Mouse (Mus musculus) left cerebral cortex, postnatal 14 days (tissue): ENCODE results near the gene Vps4b. TPM values are rescaled to one million over a fixed set of nuclear protein-coding genes. Genes with fewer than 3 reads are reported as not detected.
A peak's percentile ranks its signal among the peaks of the same experiment; 100 is the strongest.

Experiments used
- DNase-seq, 2 experiments: peaks; one replicate each; pipeline ENCODE4 v3.0.0; 2021 to 2022; ENCODE audit warnings: low spot score in 2 of 2, mixed read lengths in 1 of 2
- intact Hi-C: fragments of 180-260 bp; cut with DNase I; formaldehyde crosslinking; loops from one replicate; pipeline ENCODE4 v1.15.1; 2025
- long read RNA-seq, 2 experiments: library from polyadenylated mRNA; stranded (forward); transcript quantifications; one replicate each; pipeline ENCODE4 v2.0.0; 2021
- total RNA-seq, 2 experiments: library from RNA; stranded (reverse); gene quantifications; 2 replicates each; pipeline ENCODE4 v1.2.3; 2021

The Vps4b gene
- total RNA-seq: 10 to 100 TPM; 47.1 to 50.1 TPM
- long read RNA-seq, experiment 1, full-length matches to known transcripts: 64 of 69 reads
- long read RNA-seq, experiment 1, partial matches to known transcripts: 4 of 69 reads
- long read RNA-seq, experiment 1, other reads (novel, unspliced or antisense): 1 of 69 reads
- long read RNA-seq, experiment 2, full-length matches to known transcripts: 55 of 62 reads
- long read RNA-seq, experiment 2, partial matches to known transcripts: 2 of 62 reads
- long read RNA-seq, experiment 2, other reads (novel, unspliced or antisense): 5 of 62 reads

DNA sequence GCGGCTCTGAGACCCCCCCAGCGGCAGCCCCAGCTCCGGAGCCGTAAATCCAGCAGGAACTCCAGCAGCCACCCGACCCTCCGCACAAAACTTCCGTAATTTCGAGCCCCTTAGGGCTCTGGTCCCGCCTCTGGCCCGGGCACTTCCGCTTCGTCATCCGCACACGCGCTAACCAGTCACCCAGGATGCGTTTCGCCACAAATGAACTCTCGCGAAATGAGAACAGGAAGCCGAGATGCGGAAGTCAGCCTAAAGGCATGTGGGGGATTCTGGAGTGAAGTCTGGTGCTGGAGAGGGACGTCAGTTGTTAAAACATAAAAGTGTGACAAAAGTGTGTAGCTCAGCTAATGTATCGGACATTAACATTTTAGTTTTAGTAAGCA lies at the start of gene Vps4b:
Vps4b (minus strand) TSS at position 187 of the 383 bp plus-strand sequence.
- DNase-seq: peak; percentile 93 to 94
- intact Hi-C loops: no loop called here

DNA sequence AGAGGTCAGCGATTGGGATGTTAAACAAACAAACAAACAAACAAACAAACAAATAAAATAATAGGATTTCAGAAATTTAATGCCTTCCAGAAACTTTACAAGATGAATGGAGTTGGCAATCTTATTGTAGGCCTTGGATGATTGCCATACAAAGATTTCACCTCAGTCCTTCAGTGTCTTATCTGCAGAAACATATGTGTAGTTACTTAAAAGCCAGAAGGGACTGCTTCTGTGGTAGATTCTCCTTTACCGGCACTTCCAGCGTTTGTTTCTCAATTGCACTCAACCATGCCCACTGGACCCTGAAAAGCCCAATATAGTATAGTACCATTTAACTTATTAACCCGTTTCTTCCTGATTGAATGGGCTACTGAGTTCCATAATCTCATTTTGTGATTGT lies 32.3 kb upstream of the Vps4b start:
- DNase-seq: no peak
- intact Hi-C loops: no loop called here

DNA sequence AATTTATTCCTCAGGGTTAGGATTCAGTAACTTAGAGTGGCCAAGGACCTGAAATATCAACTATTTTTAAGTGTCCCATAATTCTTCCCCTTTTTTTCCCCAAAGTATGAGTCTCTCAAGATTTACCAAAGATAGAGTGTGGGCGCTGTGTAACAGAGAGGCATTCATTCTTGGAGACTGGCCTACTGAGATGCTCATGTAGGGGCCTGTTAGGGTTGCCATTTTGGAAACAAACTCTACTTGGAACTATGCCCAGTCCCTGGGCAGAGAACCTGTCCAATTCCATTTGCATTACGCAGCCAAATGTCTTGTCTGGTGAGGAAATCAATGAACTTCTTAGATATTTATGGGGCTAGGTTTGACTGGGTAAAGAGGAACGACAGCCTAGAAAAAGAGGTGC lies 25.8 kb upstream of the Vps4b start:
- intact Hi-C loops: no loop called here
- DNase-seq: no peak

DNA sequence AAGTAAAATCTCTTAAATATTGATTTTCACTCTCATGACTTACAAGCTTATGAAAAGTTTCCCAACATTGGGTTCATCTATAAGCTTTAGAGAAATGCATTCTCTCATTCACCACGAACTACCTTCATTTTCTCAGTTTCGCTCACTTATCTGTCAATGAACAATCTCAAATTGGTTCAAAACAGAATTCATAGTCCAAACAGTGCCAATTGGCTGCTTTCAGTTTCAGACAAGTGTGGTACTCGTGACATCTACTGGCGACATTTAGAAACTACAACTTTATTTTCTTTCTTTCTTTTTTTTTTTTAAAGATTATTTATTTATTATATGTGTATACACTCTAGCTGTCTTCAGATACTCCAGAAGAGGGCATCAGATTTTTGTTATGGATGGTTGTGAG lies 21.8 kb upstream of the Vps4b start:
- DNase-seq: peak in 1 of 2 experiments; percentile 8
- intact Hi-C loops: loop anchor here (5.0 kb wide), 2 partner anchors 64 to 391 kb away; no protein-coding TSS in a partner anchor

DNA sequence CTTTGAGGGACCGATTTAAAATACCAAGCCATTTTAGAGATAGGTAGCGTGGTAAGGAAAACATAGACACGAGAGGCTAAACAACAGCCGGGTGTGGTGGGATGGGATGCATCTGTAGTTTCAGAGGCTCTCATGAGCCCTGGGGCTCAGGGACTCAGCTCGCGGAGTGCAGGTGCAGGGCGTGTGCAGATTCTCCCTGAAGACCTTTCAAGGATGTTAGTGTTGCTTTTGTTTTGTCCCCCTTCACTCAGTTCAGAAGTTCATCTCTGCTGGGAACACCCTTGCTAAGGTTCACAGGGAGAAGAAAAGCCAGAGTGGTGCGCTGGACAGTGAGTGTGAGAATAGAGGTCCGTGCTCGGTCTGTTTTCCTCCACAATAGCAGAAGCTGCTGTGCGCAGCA lies 20.2 kb upstream of the Vps4b start:
- no peak for DNase-seq
- intact Hi-C loops: loop anchor here (5.0 kb wide), 2 partner anchors 66 to 389 kb away; no protein-coding TSS in a partner anchor

DNA sequence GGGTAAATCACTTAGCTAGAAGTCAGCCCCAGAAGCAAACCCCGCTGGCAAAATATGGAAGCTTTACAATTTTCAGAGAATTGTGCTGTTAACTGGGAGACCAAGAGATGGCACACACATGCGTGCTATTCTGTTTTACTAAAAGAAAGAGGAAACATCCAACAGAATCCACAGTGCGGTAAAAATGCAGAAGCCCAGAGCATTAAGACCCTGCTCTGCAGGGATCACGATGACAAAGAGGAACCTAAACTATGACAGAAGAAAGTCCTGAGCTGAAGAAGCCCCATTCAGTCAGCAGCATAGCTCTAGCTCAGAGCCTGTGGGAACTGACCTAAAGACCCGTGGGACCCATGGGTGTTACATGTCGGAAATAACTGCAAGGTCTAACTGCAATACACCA lies 18.7 kb upstream of the Vps4b start:
- intact Hi-C loops: loop anchor here (5.0 kb wide), 2 partner anchors 67 to 388 kb away; no protein-coding TSS in a partner anchor
- DNase-seq: no peak

DNA sequence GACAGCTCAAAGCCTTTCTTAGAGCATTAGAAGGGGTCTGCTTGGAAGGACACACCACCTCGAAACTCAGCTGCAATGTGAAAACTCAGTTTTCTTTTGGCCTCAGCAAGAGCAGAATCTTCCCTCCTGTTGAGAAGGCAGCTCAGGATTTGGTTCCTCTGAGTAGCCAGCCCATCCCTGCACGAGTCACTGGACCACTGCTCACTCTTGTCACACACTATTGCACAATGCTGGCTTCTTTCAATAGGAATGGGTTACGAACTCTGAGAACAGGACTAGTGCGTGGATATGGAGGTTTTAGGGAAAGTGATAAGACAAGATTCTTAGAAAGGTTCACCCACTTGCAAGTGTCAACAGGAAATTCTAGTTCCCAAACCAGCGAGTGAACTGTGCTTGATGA lies 18.3 kb upstream of the Vps4b start:
- no peak for DNase-seq
- intact Hi-C loops: loop anchor here (5.0 kb wide), 2 partner anchors 67 to 388 kb away; no protein-coding TSS in a partner anchor

DNA sequence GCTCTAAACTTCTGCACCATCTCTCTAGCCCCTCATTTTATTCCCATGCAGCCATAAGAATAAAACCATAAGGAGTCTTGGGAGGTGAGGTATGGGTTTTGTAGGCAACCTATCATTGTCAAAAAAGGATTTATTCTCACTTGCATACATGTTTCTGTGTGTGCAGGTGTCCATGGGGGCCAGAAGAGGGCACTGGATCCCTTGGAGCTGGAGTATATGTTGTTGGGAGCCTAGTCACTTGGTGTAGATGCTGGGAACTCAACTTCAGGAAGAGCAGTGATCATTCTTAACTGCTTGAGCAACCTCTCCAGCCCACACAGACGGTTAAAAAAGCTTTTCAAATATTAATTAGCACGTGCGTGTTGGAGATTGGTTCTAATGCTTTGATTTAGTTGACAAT lies 3.4 kb upstream of the Vps4b start:
- intact Hi-C loops: no loop called here
- no peak for DNase-seq

DNA sequence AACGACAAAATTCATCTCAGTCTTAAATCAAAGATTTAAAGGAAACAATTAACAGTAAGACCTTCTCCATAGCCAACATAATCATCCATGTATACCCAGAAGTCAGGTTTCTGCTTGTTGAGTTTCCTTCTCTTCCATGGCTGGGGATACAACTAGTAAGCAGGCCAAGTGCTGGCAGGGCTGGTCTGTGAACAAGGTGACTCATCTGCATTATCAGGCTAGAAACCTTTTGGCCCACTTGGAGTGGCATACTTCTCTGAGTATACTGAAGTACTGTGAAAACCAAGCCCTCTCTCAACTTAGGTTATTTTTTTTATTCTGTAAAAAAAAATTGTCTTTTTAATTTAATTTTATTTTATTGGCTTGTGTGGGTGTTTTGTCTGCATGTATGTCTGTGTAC lies 2.9 kb upstream of the Vps4b start:
- intact Hi-C loops: no loop called here
- DNase-seq: no peak

DNA sequence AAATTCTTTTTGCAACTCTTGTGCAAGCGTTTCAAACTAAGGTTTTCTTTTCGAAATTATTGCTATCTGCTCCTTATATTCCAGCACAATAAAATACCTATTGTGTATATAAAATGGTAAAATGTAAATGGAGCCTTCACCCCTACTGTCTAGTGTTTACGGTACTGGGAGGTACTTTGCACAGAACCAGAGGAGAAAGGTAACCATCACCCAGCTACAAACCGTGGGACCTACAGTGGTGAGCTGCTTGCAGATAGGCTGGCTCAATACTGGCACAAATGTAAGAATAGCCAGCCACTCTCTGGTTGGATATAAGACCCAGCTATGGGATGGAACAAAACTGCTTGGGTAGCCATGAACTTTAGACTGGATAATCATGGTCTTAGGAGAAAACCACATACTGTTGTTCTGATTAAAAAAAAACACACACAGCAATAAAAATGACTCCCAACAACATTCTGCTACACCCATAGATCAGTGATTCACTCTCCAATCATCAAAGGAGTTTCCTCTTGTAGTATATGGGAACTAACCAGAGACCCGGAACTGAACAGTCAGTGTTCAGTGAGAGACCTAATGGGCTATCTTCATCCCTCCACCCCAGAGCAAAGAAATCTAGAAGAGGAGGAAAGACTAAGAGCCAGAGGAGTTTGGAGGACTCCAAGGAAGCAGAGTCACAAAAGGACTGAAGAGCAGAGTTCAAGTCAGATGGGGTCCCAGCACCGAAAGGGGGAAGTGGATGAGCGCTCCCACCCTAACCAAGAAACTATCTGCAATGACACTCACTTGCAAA lies 655 bp upstream of the Vps4b start:
- DNase-seq: peak in 1 of 2 experiments; percentile 3
- intact Hi-C loops: no loop called here

DNA sequence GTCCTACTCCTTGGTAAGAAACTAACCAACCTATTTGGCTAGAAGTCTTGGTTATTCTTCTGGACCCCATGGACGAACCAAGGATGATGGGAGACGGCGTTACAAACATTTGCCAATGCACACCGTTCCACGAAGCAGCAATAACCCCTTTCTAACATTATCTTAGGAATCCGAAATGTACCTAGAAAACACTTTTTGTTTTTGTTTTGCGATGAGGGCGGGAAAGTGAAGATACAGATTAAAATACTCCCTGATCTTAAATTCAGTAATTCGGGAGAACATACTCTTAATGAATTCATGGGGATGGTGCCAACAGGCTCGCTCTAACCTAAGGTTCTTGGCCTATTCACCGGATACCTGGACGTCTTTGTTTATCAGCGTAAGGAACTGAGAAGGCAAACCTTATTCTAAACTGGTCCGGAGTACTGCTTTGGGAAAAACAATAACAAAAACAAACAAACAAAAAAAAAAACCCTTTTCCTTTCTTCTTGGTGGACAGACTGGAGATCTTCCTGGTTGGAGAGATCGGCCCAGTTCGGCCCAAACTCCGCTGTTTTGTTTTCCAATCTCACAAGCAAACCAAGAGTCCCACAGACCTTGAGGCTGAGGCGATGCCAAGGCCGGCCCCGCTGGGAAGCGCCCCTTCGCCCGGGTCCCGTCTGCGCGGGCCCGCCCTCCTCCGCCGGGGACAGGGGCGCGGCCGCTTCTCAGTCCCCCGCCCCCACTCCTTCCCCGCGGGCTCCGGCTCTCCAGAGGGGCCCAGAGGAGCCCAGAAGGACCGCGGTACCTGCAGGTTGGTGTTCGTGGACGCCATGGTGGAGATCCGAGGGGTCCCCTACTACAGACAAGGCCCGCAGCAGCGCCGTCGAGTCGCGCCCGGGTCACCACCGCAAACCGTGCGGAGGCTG lies 640 bp downstream of the Vps4b start:
- DNase-seq: peak in 1 of 2 experiments; percentile 10
- intact Hi-C loops: no loop called here

DNA sequence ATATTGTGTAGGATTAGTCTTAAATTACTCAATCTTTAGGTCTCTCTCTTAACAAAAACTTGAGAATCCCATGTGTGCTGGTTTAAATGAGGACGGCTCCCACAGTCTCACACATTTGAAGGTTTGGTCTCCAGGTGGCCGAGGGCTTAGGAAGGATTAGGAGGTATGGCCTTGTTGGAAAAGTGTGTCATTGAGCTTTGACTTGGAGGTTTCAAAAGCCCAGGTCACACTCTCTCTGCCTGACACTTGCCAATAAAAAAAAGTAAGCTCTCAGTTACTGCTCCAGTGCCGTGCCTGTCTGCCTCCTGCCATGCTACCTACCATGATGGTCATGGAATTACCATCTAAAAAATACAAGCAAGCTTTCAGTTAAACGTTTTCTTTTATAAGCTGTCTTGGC lies 21.6 kb downstream of the Vps4b start:
- no peak for DNase-seq
- intact Hi-C loops: no loop called here

DNA sequence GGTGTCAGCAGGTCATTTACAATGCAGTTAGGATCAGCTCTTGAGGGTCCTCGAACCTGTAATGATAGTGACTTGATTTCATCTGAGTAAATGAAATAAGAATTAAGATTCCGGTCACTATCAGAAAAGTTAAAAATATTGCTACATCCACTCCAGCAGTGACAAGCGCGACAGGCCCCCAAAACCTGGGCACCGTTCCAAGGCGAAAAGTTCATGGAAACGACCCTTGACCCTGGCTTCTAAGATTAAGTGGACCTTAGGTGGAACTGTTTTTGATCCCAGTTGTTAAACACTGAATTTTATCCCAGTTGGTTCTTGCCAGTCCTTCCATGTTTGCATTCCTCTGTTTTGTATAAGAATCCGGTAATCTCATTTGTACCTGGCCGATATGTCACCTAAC lies 22.4 kb downstream of the Vps4b start:
- DNase-seq: no peak
- intact Hi-C loops: no loop called here

DNA sequence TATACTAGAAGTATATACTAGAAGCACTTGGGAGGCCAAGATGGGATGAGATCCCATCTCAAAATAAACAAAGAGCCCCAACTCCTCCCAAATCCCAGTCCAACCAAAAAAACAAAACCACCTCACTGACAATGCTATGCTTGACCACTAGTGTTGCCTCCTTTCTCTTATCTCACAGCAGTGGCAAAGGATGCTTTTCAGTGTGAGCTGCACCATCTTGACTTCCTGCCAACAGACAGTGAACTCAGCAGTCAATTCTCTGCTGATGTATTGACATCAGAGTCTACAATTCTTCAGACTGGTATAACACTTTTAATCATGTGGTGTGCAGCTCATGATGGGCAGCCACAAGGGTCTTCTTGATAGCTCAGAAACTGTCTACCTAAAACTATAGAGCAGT lies 27.8 kb downstream of the Vps4b start:
- DNase-seq: no peak
- intact Hi-C loops: no loop called here

DNA sequence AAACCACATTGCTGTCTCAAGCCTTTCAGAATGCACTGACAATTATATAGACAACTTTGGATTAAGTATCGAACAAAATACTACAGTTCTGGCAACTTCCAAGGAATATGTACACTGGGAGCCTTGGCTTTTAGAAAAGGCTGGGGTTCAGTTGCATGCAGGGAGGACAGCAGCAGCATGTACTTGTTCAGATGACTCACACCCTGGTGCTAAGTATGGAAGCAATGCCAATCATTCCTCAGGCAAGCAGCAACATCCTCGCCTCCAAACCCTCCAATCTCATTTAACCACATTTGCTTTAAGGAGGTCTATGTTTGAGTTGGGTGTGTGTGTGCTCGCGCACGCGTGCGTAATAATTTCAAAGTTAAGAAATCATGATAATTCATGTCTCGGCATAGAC lies 30.8 kb downstream of the Vps4b start:
- intact Hi-C loops: no loop called here
- DNase-seq: peak; percentile 8 to 32

DNA sequence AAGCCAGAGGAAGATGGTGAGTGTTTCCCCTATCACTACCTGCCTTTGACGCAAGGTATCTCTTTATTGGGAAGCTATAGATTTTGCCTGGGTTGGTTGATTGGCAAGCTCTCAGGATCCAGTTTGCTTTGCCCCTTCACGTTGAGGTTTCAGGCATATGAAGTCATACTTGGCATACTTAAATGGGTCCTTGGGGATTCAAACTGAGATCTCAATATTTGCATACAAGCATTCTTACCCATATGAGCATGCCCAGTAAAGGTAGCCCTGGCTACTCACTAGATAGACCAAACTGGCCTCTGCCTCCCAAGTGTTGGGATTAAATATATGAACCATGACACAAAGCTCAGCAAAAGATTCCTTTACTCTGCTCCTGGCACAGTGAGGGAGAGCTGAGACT lies 31.7 kb downstream of the Vps4b start:
- DNase-seq: no peak
- intact Hi-C loops: no loop called here

DNA sequence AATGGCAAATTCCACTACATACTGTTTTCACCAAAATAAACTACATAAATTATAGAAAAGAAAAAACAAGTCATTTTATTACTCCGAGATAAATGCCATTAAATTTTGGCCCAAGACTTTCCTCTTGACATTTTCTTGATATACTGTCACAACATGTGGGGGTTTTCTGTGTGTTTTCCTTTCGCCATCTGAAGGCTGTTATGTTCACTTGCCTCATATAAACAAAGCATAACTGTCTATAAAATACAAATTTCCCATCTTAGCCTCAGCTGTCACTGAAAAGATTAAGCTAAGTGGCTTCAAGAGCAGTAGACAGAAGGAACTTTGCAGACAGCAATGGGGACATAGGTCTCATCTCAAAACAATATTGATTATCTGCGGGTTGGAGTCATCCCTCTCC lies 32.2 kb downstream of the Vps4b start:
- intact Hi-C loops: no loop called here

DNA sequence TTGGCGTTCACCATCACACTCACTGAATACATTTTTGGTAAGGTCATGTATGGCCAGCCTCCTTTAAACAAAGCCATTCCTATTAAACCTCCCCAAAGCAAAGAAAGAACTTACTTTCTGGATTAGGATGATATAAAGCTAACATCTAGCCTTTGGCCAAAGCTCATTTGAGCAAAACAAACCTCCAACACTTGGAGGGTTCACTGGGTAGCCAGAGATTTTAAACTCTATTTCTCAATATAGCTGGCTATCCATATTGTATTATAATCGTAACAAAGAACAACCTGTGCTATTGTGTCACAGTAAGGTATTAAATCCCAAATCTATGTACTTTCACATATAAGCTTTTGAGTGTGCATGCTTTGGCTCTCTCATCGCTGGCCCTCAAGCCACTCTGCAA lies 35.8 kb downstream of the Vps4b start:
- intact Hi-C loops: no loop called here
- DNase-seq: no peak

More for the DNA sequence above, 32.2 kb downstream of the Vps4b start:
- no peak for DNase-seq

DNA sequence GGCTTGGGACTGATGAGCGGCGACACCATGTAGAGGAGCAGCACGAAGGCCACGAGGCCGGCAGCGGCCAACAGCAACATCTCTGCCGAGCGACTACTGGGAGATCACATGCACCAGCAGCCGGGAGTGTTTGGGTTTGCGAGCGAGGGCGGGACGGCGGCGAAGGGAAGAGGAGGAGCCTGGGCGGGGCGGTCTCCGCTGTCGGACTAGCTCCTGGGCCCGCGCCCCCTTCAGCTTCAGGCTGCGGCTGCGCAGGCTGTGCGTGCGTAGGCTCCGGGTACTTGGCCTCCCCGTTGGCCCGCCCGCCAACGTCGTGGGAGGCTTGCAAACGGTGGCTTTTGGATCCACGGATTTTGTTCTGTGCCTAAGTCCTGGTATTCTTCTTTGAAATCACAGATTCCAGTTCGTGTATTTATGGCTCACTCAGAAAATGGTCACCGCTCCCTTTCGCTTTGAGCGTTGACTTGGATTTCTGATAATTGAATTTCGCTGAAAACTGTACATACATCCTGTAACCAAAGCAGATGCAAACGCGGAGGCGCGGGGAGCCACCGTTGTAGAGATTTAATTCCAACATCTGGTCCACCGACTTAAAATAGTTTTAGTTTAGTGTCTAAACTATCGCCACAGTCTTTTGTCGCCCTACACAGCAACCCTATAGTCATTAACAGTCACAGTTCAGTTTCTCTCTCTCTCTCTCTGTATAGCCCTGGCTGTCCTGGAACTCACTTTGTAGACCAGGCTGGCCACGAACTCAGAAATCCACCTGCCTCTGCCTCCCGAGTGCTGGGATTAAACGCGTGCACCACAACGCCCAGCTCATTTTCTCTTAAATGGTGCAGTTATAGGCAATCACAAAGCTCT lies 36.7 kb downstream of the Vps4b start, which contains the start of gene Kdsr:
Kdsr (minus strand) TSS at position 156 of the 864 bp plus-strand sequence.
- intact Hi-C loops: no loop called here
- DNase-seq: peak; percentile 98 to 99
